Mouse (Mus musculus): ENCODE results near the gene Pde6c. TPM values are rescaled to one million over a fixed set of nuclear protein-coding genes. Genes with fewer than 3 reads are reported as not detected.
A peak's percentile ranks its signal among the peaks of the same experiment; 100 is the strongest.

The Pde6c gene
- total RNA-seq (2014; fragmentation: Nextera tagmentation) (not detected in 2 replicates), total RNA-seq (2017) (not detected in 2 replicates)

- no peak for ATAC-seq (replicated peaks; ENCODE audit: poor library complexity, severe bottlenecking)
Measured at GRCm38 (mm10) chr19:38132481-38132880, at the start of gene Pde6c. TSS of gene Pde6c (plus strand) at chr19:38132781.

- ATAC-seq (replicated peaks; ENCODE audit: poor library complexity, severe bottlenecking): no peak
Measured at GRCm38 (mm10) chr19:38082931-38083525, 49.6 kb upstream of the Pde6c start.

- ATAC-seq (replicated peaks; ENCODE audit: poor library complexity, severe bottlenecking): no peak
Measured at GRCm38 (mm10) chr19:38085841-38086240, 46.7 kb upstream of the Pde6c start.

- ATAC-seq (replicated peaks; ENCODE audit: poor library complexity, severe bottlenecking): peak; percentile 51
Measured at GRCm38 (mm10) chr19:38086948-38087551, 45.5 kb upstream of the Pde6c start.

- no peak for ATAC-seq (replicated peaks; ENCODE audit: poor library complexity, severe bottlenecking)
Measured at GRCm38 (mm10) chr19:38089358-38089757, 43.2 kb upstream of the Pde6c start.

- ATAC-seq (replicated peaks; ENCODE audit: poor library complexity, severe bottlenecking): peak; percentile 41; the same call in 1 of the 2 replicates
Measured at GRCm38 (mm10) chr19:38091512-38091985, 41.0 kb upstream of the Pde6c start.

- ATAC-seq (replicated peaks; ENCODE audit: poor library complexity, severe bottlenecking): no peak
Measured at GRCm38 (mm10) chr19:38096231-38096630, 36.4 kb upstream of the Pde6c start.

- peak; percentile 98 for ATAC-seq (replicated peaks; ENCODE audit: poor library complexity, severe bottlenecking)
Measured at GRCm38 (mm10) chr19:38096858-38097758, 35.5 kb upstream of the Pde6c start, which contains the start of gene Ffar4. TSS of gene Ffar4 (plus strand) at chr19:38097071.

- ATAC-seq (replicated peaks; ENCODE audit: poor library complexity, severe bottlenecking): no peak
Measured at GRCm38 (mm10) chr19:38107871-38108270, 24.7 kb upstream of the Pde6c start.

GRCm38 (mm10) chr19:38109506-38110242 is 22.9 kb upstream of the Pde6c start:
- peak; percentile 50; the same call in 1 of the 2 replicates for ATAC-seq (replicated peaks; ENCODE audit: poor library complexity, severe bottlenecking)

GRCm38 (mm10) chr19:38111056-38111455 is 21.5 kb upstream of the Pde6c start:
- no peak for ATAC-seq (replicated peaks; ENCODE audit: poor library complexity, severe bottlenecking)

- no peak for ATAC-seq (replicated peaks; ENCODE audit: poor library complexity, severe bottlenecking)
Measured at GRCm38 (mm10) chr19:38112575-38112974, 20.0 kb upstream of the Pde6c start.

GRCm38 (mm10) chr19:38114834-38115491 is 17.6 kb upstream of the Pde6c start:
- no peak for ATAC-seq (replicated peaks; ENCODE audit: poor library complexity, severe bottlenecking)

- peak; percentile 30; the same call in 1 of the 2 replicates for ATAC-seq (replicated peaks; ENCODE audit: poor library complexity, severe bottlenecking)
Measured at GRCm38 (mm10) chr19:38120123-38120760, 12.3 kb upstream of the Pde6c start.

- 0 out of 2 replicates have a peak, but pooled peaks have one; percentile 10 for ATAC-seq (replicated peaks; ENCODE audit: poor library complexity, severe bottlenecking)
Measured at GRCm38 (mm10) chr19:38123921-38124320, 8.7 kb upstream of the Pde6c start.

- ATAC-seq (replicated peaks; ENCODE audit: poor library complexity, severe bottlenecking): peak; percentile 52
Measured at GRCm38 (mm10) chr19:38124401-38125218, 8.0 kb upstream of the Pde6c start.

GRCm38 (mm10) chr19:38125219-38125610 is 7.4 kb upstream of the Pde6c start, which contains the start of gene Rbp4:
TSS of gene Rbp4 (minus strand) at chr19:38125281.
- no peak for ATAC-seq (replicated peaks; ENCODE audit: poor library complexity, severe bottlenecking)

GRCm38 (mm10) chr19:38126656-38127055 is 5.9 kb upstream of the Pde6c start:
- no peak for ATAC-seq (replicated peaks; ENCODE audit: poor library complexity, severe bottlenecking)

Data from granulocyte monocyte progenitor cell, adult 5-6 weeks (primary cell).